Mouse (Mus musculus): ENCODE data around the gene Pip4k2b. TPM values are rescaled to one million over a fixed set of nuclear protein-coding genes. Genes with fewer than 3 reads are reported as not detected.
"Not testable (repeated sequence)": the region's sequence is repeated elsewhere in the genome, so short reads cannot be mapped to it uniquely, and the experiment has no call there.

Gene Pip4k2b
- polyA plus RNA-seq, 1 experiment from 2014 or later, result 2.2 TPM

- Histone ChIP-seq H3K9ac (no peak overlapping the region), H3K4me3 (peak overlapping the region; percentile 80), H3K36me3 (peaks cover 41% of the 10 kb centered on the region), H3K9me3 (no peaks in the 10 kb centered on the region), H3K27ac (no peak overlapping the region), H3K27me3 (no peaks in the 10 kb centered on the region), H3K4me1 (peaks cover 23% of the 10 kb centered on the region), H3K4me2 (peak overlapping the region; percentile 48)
- 10% methylated on average over 13 of the region's 13 CpGs for WGBS
- no peak for ATAC-seq (ENCODE audit: insufficient number of reproducible peaks, low FRiP score, low TSS enrichment, low read depth)
These were observed 822 bp upstream of the Pip4k2b start for GRCm38 (mm10) chr11:97745331-97745721.

- Histone ChIP-seq H3K9me3 (no peaks in the 10 kb centered on the region), H3K4me3 (peak overlapping the region; percentile 80), H3K27me3 (no peaks in the 10 kb centered on the region), H3K4me2 (peak overlapping the region; percentile 62), H3K36me3 (peaks cover 37% of the 10 kb centered on the region), H3K4me1 (peaks cover 28% of the 10 kb centered on the region), H3K27ac (peak overlapping the region; percentile 96), H3K9ac (peak overlapping the region; percentile 80)
- under 1% methylated on average over 55 of the region's 57 CpGs for WGBS
- ATAC-seq (ENCODE audit: insufficient number of reproducible peaks, low FRiP score, low TSS enrichment, low read depth), result peak; percentile 95
These were observed 320 bp upstream of the Pip4k2b start for GRCm38 (mm10) chr11:97744718-97745330.

GRCm38 (mm10) chr11:97743423-97743822 lies 1.1 kb downstream of the Pip4k2b start:
- 31% methylated on average over 9 of the region's 9 CpGs for WGBS
- no peak for ATAC-seq (ENCODE audit: insufficient number of reproducible peaks, low FRiP score, low TSS enrichment, low read depth)
- peak overlapping the region; percentile 80 for H3K4me3 ChIP-seq
- no peaks in the 10 kb centered on the region for H3K27me3 ChIP-seq
- peaks cover 28% of the 10 kb centered on the region for H3K4me1 ChIP-seq
- no peaks in the 10 kb centered on the region for H3K9me3 ChIP-seq
- peak overlapping the region; percentile 62 for H3K4me2 ChIP-seq
- H3K9ac ChIP-seq, result peak overlapping the region; percentile 80
- H3K27ac ChIP-seq, result peak overlapping the region; percentile 86; the same call in 1 of the 2 replicates
- peaks cover 26% of the 10 kb centered on the region for H3K36me3 ChIP-seq

DNA sequence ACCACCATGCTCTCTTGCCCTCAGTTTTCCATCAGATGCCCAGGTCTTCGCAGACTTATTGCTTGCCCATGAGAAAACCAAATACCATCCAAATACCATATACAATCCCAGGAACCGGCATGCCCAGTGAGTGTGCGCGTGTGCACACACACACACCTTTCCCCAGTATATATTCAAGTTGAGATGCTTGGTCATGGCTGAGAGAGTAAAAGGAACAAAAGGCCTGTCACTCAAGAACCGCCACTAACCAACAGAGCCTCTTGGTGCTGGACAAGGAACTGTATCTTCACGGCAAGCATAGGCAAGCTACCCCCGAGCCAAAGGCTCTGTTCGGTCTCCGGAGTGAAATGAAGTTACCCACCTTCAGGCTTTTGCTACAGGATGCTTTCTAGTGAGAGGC lies 1.9 kb downstream of the Pip4k2b start:
- Histone ChIP-seq H3K4me1 (peaks cover 33% of the 10 kb centered on the region), H3K36me3 (peaks cover 18% of the 10 kb centered on the region), H3K4me3 (peak overlapping the region; percentile 80; the same call in 1 of the 2 replicates), H3K27ac (no peak overlapping the region), H3K9me3 (no peaks in the 10 kb centered on the region), H3K9ac (no peak overlapping the region), H3K27me3 (no peaks in the 10 kb centered on the region), H3K4me2 (peak overlapping the region; percentile 62)
- WGBS, result 86% methylated on average over 9 of the region's 9 CpGs
- ATAC-seq (ENCODE audit: insufficient number of reproducible peaks, low FRiP score, low TSS enrichment, low read depth), result no peak

DNA sequence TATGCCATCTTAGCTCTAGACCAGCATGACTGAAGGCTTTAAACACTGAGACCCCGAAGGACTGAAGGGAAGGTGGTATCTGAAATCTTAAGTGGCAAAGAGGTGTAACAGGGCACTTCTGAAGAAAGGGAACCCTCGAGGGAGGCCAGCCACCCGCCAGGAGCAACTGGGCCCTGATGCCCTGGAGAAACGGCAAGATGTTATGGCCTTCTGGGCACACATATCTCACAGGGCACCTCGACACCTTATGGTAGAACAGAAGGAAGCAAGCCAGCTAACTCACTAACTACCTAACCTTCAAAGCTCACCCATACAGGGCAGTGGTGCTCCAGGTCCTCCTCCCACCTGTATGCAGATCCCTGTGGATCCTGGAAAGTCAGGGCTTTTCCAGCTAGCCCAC lies 2.3 kb downstream of the Pip4k2b start:
- Histone ChIP-seq H3K4me1 (peaks cover 35% of the 10 kb centered on the region), H3K27me3 (no peaks in the 10 kb centered on the region), H3K27ac (no peak overlapping the region), H3K9me3 (no peaks in the 10 kb centered on the region), H3K36me3 (peaks cover 14% of the 10 kb centered on the region), H3K4me2 (0 out of 2 replicates have a peak overlapping the region, but pooled peaks have one; percentile 62), H3K9ac (no peak overlapping the region), H3K4me3 (no peak overlapping the region)
- no peak for ATAC-seq (ENCODE audit: insufficient number of reproducible peaks, low FRiP score, low TSS enrichment, low read depth)
- WGBS, result 89% methylated on average over 5 of the region's 5 CpGs

DNA sequence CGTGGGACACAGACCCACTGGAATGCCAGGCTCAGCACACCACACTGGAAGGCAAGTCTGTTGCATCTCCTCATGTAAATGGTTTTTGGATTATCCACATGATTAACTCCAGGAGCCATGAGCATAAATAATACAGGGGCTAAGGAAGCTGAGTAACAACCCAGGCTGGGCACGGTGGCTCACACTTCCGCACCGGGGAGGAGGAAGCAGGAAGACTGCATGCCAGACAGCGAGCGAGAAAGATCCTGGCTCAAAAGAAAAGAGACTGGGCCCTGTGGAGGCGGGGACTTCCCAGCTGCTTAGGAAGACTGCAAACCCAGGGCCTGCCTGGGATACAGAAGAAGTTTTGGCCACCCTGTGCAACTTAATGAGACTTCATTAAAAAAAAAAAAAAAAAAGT lies 4.3 kb downstream of the Pip4k2b start:
- Histone ChIP-seq H3K4me1 (peaks cover 35% of the 10 kb centered on the region), H3K4me2 (no peak overlapping the region), H3K4me3 (no peak overlapping the region), H3K27me3 (no peaks in the 10 kb centered on the region), H3K27ac (no peak overlapping the region; the same call in 1 of the 2 replicates), H3K9me3 (no peaks in the 10 kb centered on the region), H3K9ac (no peak overlapping the region), H3K36me3 (no peaks in the 10 kb centered on the region)
- WGBS, result 47% methylated on average over 7 of the region's 7 CpGs
- no peak for ATAC-seq (ENCODE audit: insufficient number of reproducible peaks, low FRiP score, low TSS enrichment, low read depth)

DNA sequence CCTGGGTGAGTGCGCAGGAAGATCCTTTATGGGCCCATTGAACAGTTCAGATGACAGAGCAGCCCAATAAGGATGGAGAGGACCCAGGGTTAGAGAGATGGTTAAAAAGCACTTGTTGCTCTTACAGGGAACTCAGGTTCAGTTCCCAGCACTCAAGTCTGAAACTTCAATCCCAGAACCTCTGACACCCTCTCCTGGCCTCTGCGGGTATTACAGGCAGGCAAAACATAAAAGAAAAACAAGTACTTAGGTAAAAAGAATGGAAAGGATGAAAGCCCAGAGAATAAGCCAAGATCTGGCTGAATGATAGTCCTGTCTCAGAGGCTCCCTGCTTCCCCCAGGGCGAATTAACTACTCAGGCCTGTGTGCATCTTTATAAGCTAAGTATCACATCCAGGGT lies 5.3 kb downstream of the Pip4k2b start:
- ATAC-seq (ENCODE audit: insufficient number of reproducible peaks, low FRiP score, low TSS enrichment, low read depth), result no peak
- WGBS, result 93% methylated on average over 3 of the region's 3 CpGs

GRCm38 (mm10) chr11:97738703-97739102 lies 5.8 kb downstream of the Pip4k2b start:
- 61% methylated on average over 6 of the region's 6 CpGs for WGBS

More for the DNA sequence above, 5.3 kb downstream of the Pip4k2b start:
- no peak overlapping the region for H3K4me3 ChIP-seq
- no peak overlapping the region for H3K9ac ChIP-seq
- no peaks in the 10 kb centered on the region for H3K36me3 ChIP-seq
- peaks cover 35% of the 10 kb centered on the region for H3K4me1 ChIP-seq
- no peak overlapping the region for H3K4me2 ChIP-seq
- no peaks in the 10 kb centered on the region for H3K27me3 ChIP-seq
- H3K9me3 ChIP-seq, result no peaks in the 10 kb centered on the region
- no peak overlapping the region for H3K27ac ChIP-seq

DNA sequence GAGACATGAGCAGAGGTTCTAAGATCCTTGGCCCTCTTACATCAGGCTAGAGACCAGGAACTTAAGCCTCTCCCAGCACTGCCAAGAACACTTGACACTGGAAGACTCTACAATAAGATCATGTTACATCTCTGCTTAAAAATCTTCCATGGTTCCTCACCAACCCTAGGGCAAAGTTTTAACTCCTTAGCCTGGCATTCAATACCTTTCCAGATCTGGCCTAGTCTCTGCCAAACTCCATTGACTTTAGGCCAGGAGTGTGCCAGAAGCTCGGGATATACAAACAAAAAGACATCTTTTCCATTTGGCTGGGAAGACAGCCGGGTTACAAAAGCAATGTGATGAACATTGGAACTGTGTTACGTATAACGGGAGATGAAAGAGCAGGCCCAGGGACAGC lies 6.9 kb downstream of the Pip4k2b start:
- no peak for ATAC-seq (ENCODE audit: insufficient number of reproducible peaks, low FRiP score, low TSS enrichment, low read depth)
- Histone ChIP-seq H3K27ac (peak overlapping the region; percentile 47; the same call in 1 of the 2 replicates), H3K9ac (no peak overlapping the region)

More at GRCm38 (mm10) chr11:97738703-97739102, 5.8 kb downstream of the Pip4k2b start:
- H3K9me3 ChIP-seq, result no peaks in the 10 kb centered on the region
- no peak overlapping the region for H3K4me2 ChIP-seq
- no peak overlapping the region for H3K27ac ChIP-seq
- ATAC-seq (ENCODE audit: insufficient number of reproducible peaks, low FRiP score, low TSS enrichment, low read depth), result no peak
- peaks cover 35% of the 10 kb centered on the region for H3K4me1 ChIP-seq
- no peak overlapping the region for H3K9ac ChIP-seq
- no peaks in the 10 kb centered on the region for H3K27me3 ChIP-seq
- no peak overlapping the region for H3K4me3 ChIP-seq
- no peaks in the 10 kb centered on the region for H3K36me3 ChIP-seq

DNA sequence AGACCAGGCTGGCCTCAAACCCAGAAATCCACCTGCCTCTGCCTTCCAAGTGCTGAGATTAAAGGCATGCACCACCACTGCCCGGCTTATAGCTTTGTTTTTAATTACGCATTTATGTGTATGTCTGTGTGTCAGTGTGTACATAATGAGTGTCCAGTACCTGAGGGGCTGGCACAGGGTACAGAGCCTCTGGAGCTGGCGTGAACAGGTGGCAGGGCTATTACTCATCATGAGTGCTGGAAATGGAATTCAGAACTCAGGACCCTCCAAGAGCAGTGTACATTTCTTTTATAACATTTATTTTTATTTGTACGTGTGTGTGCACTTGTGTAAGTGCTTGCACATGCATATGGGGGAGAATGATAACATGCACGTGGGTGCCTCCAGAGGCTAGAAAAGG lies 7.9 kb downstream of the Pip4k2b start:
- H3K4me1 ChIP-seq, result peaks cover 20% of the 10 kb centered on the region
- WGBS, result 82% methylated on average over 5 of the region's 5 CpGs
- ATAC-seq (ENCODE audit: insufficient number of reproducible peaks, low FRiP score, low TSS enrichment, low read depth), result no peak
- no peaks in the 10 kb centered on the region for H3K9me3 ChIP-seq
- no peak overlapping the region for H3K4me3 ChIP-seq
- no peak overlapping the region for H3K4me2 ChIP-seq
- H3K9ac ChIP-seq, result no peak overlapping the region
- H3K27ac ChIP-seq, result no peak overlapping the region
- no peaks in the 10 kb centered on the region for H3K27me3 ChIP-seq
- H3K36me3 ChIP-seq, result peaks cover 14% of the 10 kb centered on the region

More for the DNA sequence above, 6.9 kb downstream of the Pip4k2b start:
- no peak overlapping the region for H3K4me3 ChIP-seq
- H3K36me3 ChIP-seq, result peaks cover 5% of the 10 kb centered on the region; the same call in 1 of the 2 replicates
- peaks cover 27% of the 10 kb centered on the region for H3K4me1 ChIP-seq
- no peaks in the 10 kb centered on the region for H3K27me3 ChIP-seq
- no peak overlapping the region for H3K4me2 ChIP-seq
- H3K9me3 ChIP-seq, result no peaks in the 10 kb centered on the region
- 67% methylated on average over 4 of the region's 4 CpGs for WGBS

DNA sequence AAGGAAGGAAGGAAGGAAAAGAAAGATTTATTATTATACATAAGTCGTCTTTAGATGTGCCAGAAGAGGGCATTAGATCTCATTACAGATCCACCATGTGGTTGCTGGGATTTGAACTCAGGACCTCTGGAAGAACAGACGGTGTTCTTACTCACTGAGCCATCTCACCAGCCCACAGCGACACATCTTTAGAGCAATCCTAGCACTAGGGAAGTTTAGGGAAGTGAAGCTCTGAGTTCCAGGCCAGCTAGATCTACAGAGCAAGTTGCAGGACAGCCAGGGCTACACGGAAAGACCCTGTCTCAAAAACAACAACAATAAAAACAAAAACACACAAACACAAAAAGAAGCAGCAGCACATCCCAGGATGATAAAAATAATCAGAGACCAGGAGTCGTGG lies 9.7 kb downstream of the Pip4k2b start:
- H3K4me1 ChIP-seq, result peaks cover 12% of the 10 kb centered on the region; the same call in 1 of the 2 replicates
- 81% methylated on average over 5 of the region's 5 CpGs for WGBS
- not testable (repeated sequence) for H3K9ac ChIP-seq; ATAC-seq (ENCODE audit: insufficient number of reproducible peaks, low FRiP score, low TSS enrichment, low read depth); H3K4me2 ChIP-seq; H3K9me3 ChIP-seq; H3K27ac ChIP-seq; H3K27me3 ChIP-seq; H3K4me3 ChIP-seq
- peaks cover 28% of the 10 kb centered on the region for H3K36me3 ChIP-seq

- no peaks in the 10 kb centered on the region for H3K9me3 ChIP-seq
- H3K36me3 ChIP-seq, result peaks cover 39% of the 10 kb centered on the region
- H3K4me2 ChIP-seq, result no peak overlapping the region
- H3K27me3 ChIP-seq, result no peaks in the 10 kb centered on the region
- no peak for ATAC-seq (ENCODE audit: insufficient number of reproducible peaks, low FRiP score, low TSS enrichment, low read depth)
- WGBS, result 27% methylated on average over 10 of the region's 10 CpGs
- peaks cover 12% of the 10 kb centered on the region; the same call in 1 of the 2 replicates for H3K4me1 ChIP-seq
- H3K9ac ChIP-seq, result no peak overlapping the region
- no peak overlapping the region for H3K4me3 ChIP-seq
- H3K27ac ChIP-seq, result 0 out of 2 replicates have a peak overlapping the region, but pooled peaks have one; percentile 22
These were observed 10.8 kb downstream of the Pip4k2b start for GRCm38 (mm10) chr11:97733689-97734088.
